ENCODE assay signal across 8 mouse cellular contexts in genomic region chr13:74300925-74301606, GRCm38 (mm10). TPM values are rescaled to one million over a fixed set of nuclear protein-coding genes. Genes with fewer than 3 reads are reported as not detected.
DNase-seq lines count a peak whose midpoint lies in the region; ATAC-seq and TF ChIP-seq lines count a peak whose summit lies in the region.

No protein-coding gene starts in this region.

- TF ChIP-seq POLR2A in limb, embryonic 14.5 days (IDR thresholded peaks at IDR 0.05; ENCODE audit: borderline replicate concordance, extremely low read depth, insufficient read depth, insufficient read length), result no peak

- DNase-seq in 416B (ENCODE audit: low read depth), result peak; percentile 68
- peak; percentile 83 for DNase-seq in adrenal gland, postnatal 14 days
- DNase-seq in heart, adult 8-10 months (ENCODE audit: low spot score), result peak; percentile 66
- DNase-seq in limb, embryonic 14.5 days (ENCODE audit: low spot score), result peak; percentile 75
- peak; percentile 80 for DNase-seq in midbrain, postnatal 0 days (ENCODE audit: low spot score)
- peak; percentile 19 to 72 for DNase-seq in spleen, postnatal 10 days (ENCODE audit: low spot score in 2 of 2)

- no peak overlapping the region for H3K9ac ChIP-seq in embryonic facial prominence, embryonic 12.5 days
- no peak overlapping the region for H3K9ac ChIP-seq in kidney, embryonic 15.5 days
- H3K9ac ChIP-seq in limb, embryonic 14.5 days (ENCODE audit: low read depth, low read length, severe bottlenecking), result no peak overlapping the region
- no peak overlapping the region for H3K9ac ChIP-seq in midbrain, postnatal 0 days (replicated peaks; ENCODE audit: low read length, poor library complexity, severe bottlenecking)

- peak; percentile 94 for TF ChIP-seq CTCF in midbrain, postnatal 0 days (IDR thresholded peaks at IDR 0.05)

- no peaks in the 10 kb centered on the region for H3K4me1 ChIP-seq in embryonic facial prominence, embryonic 12.5 days
- H3K4me1 ChIP-seq in kidney, embryonic 15.5 days, result no peaks in the 10 kb centered on the region
- no peaks in the 10 kb centered on the region for H3K4me1 ChIP-seq in limb, embryonic 14.5 days (ENCODE audit: control insufficient read depth, insufficient read depth, low read length)
- H3K4me1 ChIP-seq in midbrain, postnatal 0 days (ENCODE audit: insufficient read depth, low read length), result no peaks in the 10 kb centered on the region

- ATAC-seq in embryonic facial prominence, embryonic 12.5 days (ENCODE audit: insufficient number of reproducible peaks, insufficient read depth, low FRiP score, low TSS enrichment), result 0 out of 2 replicates have a peak, but pooled peaks have one; percentile 44
- peak; percentile 81 for ATAC-seq in kidney, embryonic 15.5 days (replicated peaks; ENCODE audit: low FRiP score)
- peak; percentile 75; the same call in 1 of the 2 replicates for ATAC-seq in limb, embryonic 14.5 days (ENCODE audit: low FRiP score, low read depth)
- ATAC-seq in midbrain, postnatal 0 days (ENCODE audit: low FRiP score), result peak; percentile 77

- no peak overlapping the region for H3K4me2 ChIP-seq in embryonic facial prominence, embryonic 12.5 days (replicated peaks)
- no peak overlapping the region for H3K4me2 ChIP-seq in kidney, embryonic 15.5 days
- no peak overlapping the region for H3K4me2 ChIP-seq in limb, embryonic 14.5 days (replicated peaks; ENCODE audit: low read depth, low read length, severe bottlenecking)
- H3K4me2 ChIP-seq in midbrain, postnatal 0 days (ENCODE audit: low read depth, low read length, poor library complexity, severe bottlenecking), result no peak overlapping the region

- H3K4me3 ChIP-seq in embryonic facial prominence, embryonic 12.5 days, result no peak overlapping the region
- H3K4me3 ChIP-seq in kidney, embryonic 15.5 days (replicated peaks), result no peak overlapping the region
- no peak overlapping the region for H3K4me3 ChIP-seq in limb, embryonic 14.5 days (replicated peaks; ENCODE audit: low read length)
- no peak overlapping the region for H3K4me3 ChIP-seq in midbrain, postnatal 0 days (ENCODE audit: low read depth, low read length)

- WGBS in embryonic facial prominence, embryonic 12.5 days, result 40% methylated on average over 4 of the region's 4 CpGs
- WGBS in kidney, embryonic 15.5 days, result 36% methylated on average over 4 of the region's 4 CpGs
- 42% methylated on average over 4 of the region's 4 CpGs for WGBS in limb, embryonic 14.5 days
- WGBS in midbrain, postnatal 0 days, result 45% methylated on average over 4 of the region's 4 CpGs

- no peak overlapping the region for H3K27ac ChIP-seq in embryonic facial prominence, embryonic 12.5 days
- no peak overlapping the region for H3K27ac ChIP-seq in kidney, embryonic 15.5 days
- H3K27ac ChIP-seq in limb, embryonic 14.5 days (replicated peaks; ENCODE audit: low read depth, low read length), result no peak overlapping the region
- H3K27ac ChIP-seq in midbrain, postnatal 0 days (ENCODE audit: low read depth, low read length), result no peak overlapping the region

- H3K36me3 ChIP-seq in embryonic facial prominence, embryonic 12.5 days, result peaks cover 30% of the 10 kb centered on the region
- peaks cover 46% of the 10 kb centered on the region for H3K36me3 ChIP-seq in kidney, embryonic 15.5 days
- peaks cover 36% of the 10 kb centered on the region for H3K36me3 ChIP-seq in limb, embryonic 14.5 days (ENCODE audit: control insufficient read depth, insufficient read depth, low read length)
- peaks cover 16% of the 10 kb centered on the region for H3K36me3 ChIP-seq in midbrain, postnatal 0 days (ENCODE audit: insufficient read depth, low read length)

- no peaks in the 10 kb centered on the region for H3K9me3 ChIP-seq in embryonic facial prominence, embryonic 12.5 days
- no peaks in the 10 kb centered on the region for H3K9me3 ChIP-seq in kidney, embryonic 15.5 days (replicated peaks)
- no peaks in the 10 kb centered on the region for H3K9me3 ChIP-seq in limb, embryonic 14.5 days (ENCODE audit: control insufficient read depth, low read length)
- H3K9me3 ChIP-seq in midbrain, postnatal 0 days (ENCODE audit: low read length), result no peaks in the 10 kb centered on the region

- H3K27me3 ChIP-seq in embryonic facial prominence, embryonic 12.5 days, result no peaks in the 10 kb centered on the region
- H3K27me3 ChIP-seq in kidney, embryonic 15.5 days, result no peaks in the 10 kb centered on the region
- no peaks in the 10 kb centered on the region for H3K27me3 ChIP-seq in limb, embryonic 14.5 days (ENCODE audit: control insufficient read depth, insufficient read depth, low read length)
- H3K27me3 ChIP-seq in midbrain, postnatal 0 days (ENCODE audit: insufficient read depth, low read length), result no peaks in the 10 kb centered on the region

RNA-seq across cellular contexts. Expression of gene Ahrr, which starts 8.9 kb away (rescaled TPM):
- 0.70 and 1.2 TPM in 2 replicates for total RNA-seq in adrenal gland, postnatal 14 days (2021)
- polyA plus RNA-seq in embryonic facial prominence, embryonic 12.5 days (2016; fragmentation: Nextera tagmentation; extraction: Ambion mirVana), result 1.2 and 1.7 TPM in 2 replicates
- 1 to 10 TPM in 2 of 4 experiments, under 1 TPM in 2; 0.82 to 2.5 (median 1.4) TPM for total RNA-seq in heart, adult 8-10 months (2022)
- polyA plus RNA-seq in kidney, embryonic 15.5 days (2015; fragmentation: Nextera tagmentation; extraction: Ambion mirVana), result 0.45 and 0.52 TPM in 2 replicates
- 3.7 and 4.6 TPM in 2 replicates for polyA plus RNA-seq in limb, embryonic 14.5 days (2012; rRNA removed)
- 1.9 and 2.3 TPM in 2 replicates for polyA plus RNA-seq in limb, embryonic 14.5 days (2014; fragmentation: Nextera tagmentation; extraction: Ambion mirVana)
- total RNA-seq in midbrain, postnatal 0 days (2014; rRNA removed), result 0.88 and 0.99 TPM in 2 replicates
- 0.45 and 0.68 TPM in 2 replicates for polyA plus RNA-seq in midbrain, postnatal 0 days (2015; fragmentation: Nextera tagmentation; extraction: Ambion mirVana)

RNA-seq across cellular contexts. Expression of gene Pdcd6, which starts 16.3 kb away (rescaled TPM):
- 127 and 129 TPM in 2 replicates for total RNA-seq in adrenal gland, postnatal 14 days (2021)
- 131 and 133 TPM in 2 replicates for polyA plus RNA-seq in embryonic facial prominence, embryonic 12.5 days (2016; fragmentation: Nextera tagmentation; extraction: Ambion mirVana)
- total RNA-seq in heart, adult 8-10 months (2022), result 10 to 100 TPM; 42.0 to 52.1 (median 42.9) TPM
- polyA plus RNA-seq in kidney, embryonic 15.5 days (2015; fragmentation: Nextera tagmentation; extraction: Ambion mirVana), result 155 and 157 TPM in 2 replicates
- 138 and 139 TPM in 2 replicates for polyA plus RNA-seq in limb, embryonic 14.5 days (2012; rRNA removed)
- 165 TPM in 2 replicates for polyA plus RNA-seq in limb, embryonic 14.5 days (2014; fragmentation: Nextera tagmentation; extraction: Ambion mirVana)
- 83.9 and 107 TPM in 2 replicates for total RNA-seq in midbrain, postnatal 0 days (2014; rRNA removed)
- 117 and 125 TPM in 2 replicates for polyA plus RNA-seq in midbrain, postnatal 0 days (2015; fragmentation: Nextera tagmentation; extraction: Ambion mirVana)

RNA-seq across cellular contexts. Expression of gene Sdha, which starts 49.0 kb away (rescaled TPM):
- total RNA-seq in adrenal gland, postnatal 14 days (2021), result 906 and 913 TPM in 2 replicates
- 230 and 238 TPM in 2 replicates for polyA plus RNA-seq in embryonic facial prominence, embryonic 12.5 days (2016; fragmentation: Nextera tagmentation; extraction: Ambion mirVana)
- total RNA-seq in heart, adult 8-10 months (2022), result 1,000 to 10,000 TPM; 1,332 to 1,570 (median 1,418) TPM
- 308 and 323 TPM in 2 replicates for polyA plus RNA-seq in kidney, embryonic 15.5 days (2015; fragmentation: Nextera tagmentation; extraction: Ambion mirVana)
- polyA plus RNA-seq in limb, embryonic 14.5 days (2012; rRNA removed), result 125 and 144 TPM in 2 replicates
- polyA plus RNA-seq in limb, embryonic 14.5 days (2014; fragmentation: Nextera tagmentation; extraction: Ambion mirVana), result 194 and 202 TPM in 2 replicates
- total RNA-seq in midbrain, postnatal 0 days (2014; rRNA removed), result 98.7 and 103 TPM in 2 replicates
- polyA plus RNA-seq in midbrain, postnatal 0 days (2015; fragmentation: Nextera tagmentation; extraction: Ambion mirVana), result 200 and 211 TPM in 2 replicates

RNA-seq across cellular contexts. Expression of gene Ccdc127, which starts 49.0 kb away (rescaled TPM):
- 51.2 and 51.6 TPM in 2 replicates for total RNA-seq in adrenal gland, postnatal 14 days (2021)
- 66.1 and 67.9 TPM in 2 replicates for polyA plus RNA-seq in embryonic facial prominence, embryonic 12.5 days (2016; fragmentation: Nextera tagmentation; extraction: Ambion mirVana)
- total RNA-seq in heart, adult 8-10 months (2022), result 10 to 100 TPM; 45.4 to 51.8 (median 48.5) TPM
- 60.7 and 61.7 TPM in 2 replicates for polyA plus RNA-seq in kidney, embryonic 15.5 days (2015; fragmentation: Nextera tagmentation; extraction: Ambion mirVana)
- 12.2 and 22.0 TPM in 2 replicates for polyA plus RNA-seq in limb, embryonic 14.5 days (2012; rRNA removed)
- 49.4 and 50.3 TPM in 2 replicates for polyA plus RNA-seq in limb, embryonic 14.5 days (2014; fragmentation: Nextera tagmentation; extraction: Ambion mirVana)
- total RNA-seq in midbrain, postnatal 0 days (2014; rRNA removed), result 20.6 and 20.9 TPM in 2 replicates
- polyA plus RNA-seq in midbrain, postnatal 0 days (2015; fragmentation: Nextera tagmentation; extraction: Ambion mirVana), result 36.6 and 39.0 TPM in 2 replicates
